Mouse (Mus musculus) kidney, adult 8-10 months (tissue): ENCODE results near the gene Ptges.

ENCODE experiments used
- DNase-seq, 2 experiments: peaks; one replicate each; pipeline ENCODE4 v3.0.0; 2022

The Ptges gene

GRCm38 (mm10) chr2:30897291-30897690 lies 32.4 kb downstream of the Ptges start:
- DNase-seq, result peak in 1 of 2 experiments; percentile 22

DNA sequence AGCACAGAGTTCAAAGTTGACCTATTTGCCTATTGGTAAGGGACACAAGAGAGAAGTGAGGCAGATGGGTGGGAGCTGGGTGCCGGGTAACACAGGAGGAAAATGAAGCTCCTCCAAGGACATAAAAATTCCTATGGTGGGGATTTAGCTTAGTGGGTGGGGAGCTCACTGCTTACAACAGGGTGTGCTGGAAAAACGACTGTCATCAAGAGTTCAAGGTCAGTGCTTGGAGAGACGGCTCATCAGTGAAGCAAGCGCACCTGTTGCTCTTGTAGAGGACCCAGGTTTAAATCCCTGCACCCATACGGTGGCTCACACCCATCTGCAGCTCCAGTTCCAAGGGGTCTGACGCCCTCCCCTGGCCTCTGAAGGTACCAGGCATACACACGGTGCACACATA lies 35.7 kb downstream of the Ptges start:
- DNase-seq, result no peak

DNA sequence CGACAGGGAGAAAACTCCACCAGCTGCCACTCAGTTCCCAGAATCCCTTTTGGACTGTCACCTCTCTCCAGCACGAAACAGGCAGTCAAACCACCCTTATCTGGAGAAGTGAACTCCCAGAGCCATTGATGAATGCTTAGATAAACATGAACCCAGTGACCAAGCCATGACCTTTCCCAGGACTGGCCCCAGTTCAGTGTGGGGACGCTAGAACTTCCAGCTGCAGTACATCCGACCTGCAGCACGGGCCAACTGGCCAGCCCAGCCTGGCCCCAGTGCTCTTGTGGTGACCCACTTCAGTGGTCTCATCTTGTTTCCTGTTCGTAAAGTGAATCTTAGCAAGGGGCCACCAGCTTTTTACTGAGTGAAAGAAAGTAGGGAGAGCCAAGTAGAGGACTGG lies 36.3 kb downstream of the Ptges start:
- DNase-seq, result peak; percentile 45 to 63

GRCm38 (mm10) chr2:30891002-30891401 lies 38.7 kb downstream of the Ptges start:
- peak in 1 of 2 experiments; percentile 27 for DNase-seq

DNA sequence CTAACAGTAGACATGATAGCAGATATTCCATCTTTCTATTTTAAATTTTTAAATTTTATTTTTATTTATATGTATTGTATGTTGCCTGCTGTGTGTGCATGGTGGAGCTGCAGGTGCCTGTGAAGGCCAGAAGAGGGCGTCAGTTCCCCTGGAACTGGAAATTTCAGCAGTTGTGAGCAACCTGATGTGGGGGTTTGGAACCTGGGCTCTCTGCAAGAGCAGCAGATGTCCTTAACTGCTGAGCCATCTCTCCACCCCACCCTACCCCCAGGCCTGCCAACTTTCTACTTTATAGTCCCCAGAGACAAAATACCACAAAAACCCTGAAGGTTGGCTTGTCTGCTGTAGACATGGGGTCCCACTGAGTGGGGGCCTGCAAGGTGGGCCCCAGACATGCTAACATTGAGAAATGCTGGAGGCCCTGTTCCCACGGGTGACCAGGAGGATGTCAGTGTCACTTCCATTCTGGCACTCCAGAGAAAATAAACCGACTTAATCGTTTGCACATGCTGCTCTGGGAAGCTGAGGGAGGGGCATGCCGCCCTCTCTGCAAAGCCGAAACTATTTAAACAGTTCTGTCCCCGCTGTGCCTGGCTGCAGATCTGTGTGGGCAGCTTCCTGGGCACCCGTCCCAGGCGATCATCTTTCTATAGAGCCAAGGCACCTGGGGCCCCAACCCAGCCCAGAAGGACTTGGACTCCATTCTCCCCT lies 44.1 kb downstream of the Ptges start:
- no peak for DNase-seq

GRCm38 (mm10) chr2:30884852-30885373 lies 44.8 kb downstream of the Ptges start:
- DNase-seq, result no peak

DNA sequence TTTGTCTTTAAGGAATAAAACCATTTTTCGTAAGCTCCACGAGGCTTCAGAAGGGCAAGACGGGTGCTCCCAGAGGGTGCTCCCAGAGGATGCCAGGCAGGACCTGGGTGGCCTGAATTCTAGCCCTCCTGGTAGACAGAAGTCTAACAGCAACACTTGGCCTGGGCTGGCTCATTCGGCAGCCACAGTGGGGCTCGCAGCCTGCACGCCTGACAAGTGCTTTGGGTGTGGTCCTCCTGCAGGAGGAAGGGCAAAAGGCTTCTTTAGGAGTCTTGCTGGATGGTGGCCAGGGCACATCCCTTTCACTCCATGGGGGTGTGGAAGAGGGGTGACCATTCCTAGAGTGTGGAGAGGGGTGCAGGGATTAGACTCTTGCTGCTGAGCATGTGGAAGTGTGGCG lies 48.4 kb downstream of the Ptges start:
- DNase-seq, result no peak

DNA sequence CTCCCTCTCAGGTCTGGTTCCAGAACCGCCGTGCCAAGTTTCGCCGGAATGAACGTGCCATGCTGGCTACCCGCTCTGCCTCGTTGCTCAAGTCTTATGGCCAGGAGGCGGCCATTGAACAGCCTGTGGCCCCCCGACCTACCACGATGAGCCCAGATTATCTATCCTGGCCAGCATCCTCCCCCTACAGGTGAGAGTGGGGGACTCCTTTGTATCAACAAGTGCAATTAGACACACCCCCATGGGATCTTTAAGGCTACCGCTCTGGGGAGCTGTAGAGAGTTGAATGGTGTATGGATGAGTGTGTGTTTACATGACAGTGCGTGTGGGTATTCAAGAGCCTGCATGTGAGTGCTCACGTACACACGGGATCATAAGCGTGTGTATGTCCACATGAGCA lies 50.2 kb downstream of the Ptges start:
- no peak for DNase-seq

DNA sequence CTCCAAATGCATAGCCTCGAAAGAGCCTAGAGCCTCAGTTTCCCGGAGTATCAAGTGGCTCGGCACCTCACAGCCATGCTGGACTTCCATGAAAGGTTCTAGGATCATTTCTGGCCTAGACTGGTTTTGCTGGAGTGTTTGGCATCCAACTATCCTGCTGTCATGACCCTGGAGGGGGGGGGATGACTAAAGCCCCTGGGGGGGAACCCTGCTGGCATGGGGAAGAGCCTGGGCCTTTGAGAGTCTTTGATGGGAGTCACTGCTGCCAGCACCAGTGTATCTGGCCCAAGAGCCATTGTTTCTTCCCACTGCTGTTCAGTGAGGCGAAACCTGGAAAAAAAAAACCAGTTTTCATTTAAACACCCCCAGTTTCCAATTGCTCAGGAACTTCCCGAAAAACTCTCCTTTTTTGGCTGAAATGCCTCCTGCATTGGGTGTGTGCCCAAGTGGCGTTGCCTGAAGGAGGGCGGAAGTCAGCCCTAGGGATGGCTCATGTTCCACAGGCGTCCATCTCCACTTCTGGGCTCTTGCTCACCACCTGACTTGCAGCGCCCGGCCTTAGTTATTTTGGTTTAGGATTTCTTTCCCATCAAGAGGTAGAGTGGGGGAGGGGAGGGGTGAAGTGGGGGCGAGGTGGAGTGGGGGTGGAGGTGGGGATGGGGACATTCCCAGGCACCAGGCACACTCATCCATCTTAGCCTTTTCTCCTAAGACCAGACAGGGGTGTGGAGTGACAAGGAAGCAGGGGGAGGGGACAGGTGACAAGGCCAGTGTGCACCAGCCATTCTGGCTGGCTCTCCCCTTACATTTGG lies 53.8 kb downstream of the Ptges start:
- DNase-seq, result no peak

DNA sequence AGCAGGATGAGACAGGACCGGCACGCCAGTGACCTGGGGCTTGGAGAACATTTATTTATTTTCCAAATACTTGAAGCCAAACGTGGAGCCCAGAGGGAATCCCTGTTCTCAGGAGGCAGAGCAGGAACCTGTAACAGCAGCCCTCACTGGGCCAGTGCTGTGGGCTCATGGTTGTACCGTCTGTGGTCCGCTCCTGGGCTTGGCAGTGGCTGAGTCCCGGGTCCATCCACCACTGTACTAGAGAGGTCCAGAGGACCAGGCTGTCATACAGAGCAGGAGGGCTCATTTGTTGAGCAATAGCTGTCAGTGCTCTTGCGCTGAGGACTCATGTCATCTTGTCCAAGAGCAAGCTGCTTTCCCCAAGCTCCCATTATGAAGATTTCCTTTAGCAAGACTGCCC lies 54.6 kb downstream of the Ptges start:
- DNase-seq, result no peak

DNA sequence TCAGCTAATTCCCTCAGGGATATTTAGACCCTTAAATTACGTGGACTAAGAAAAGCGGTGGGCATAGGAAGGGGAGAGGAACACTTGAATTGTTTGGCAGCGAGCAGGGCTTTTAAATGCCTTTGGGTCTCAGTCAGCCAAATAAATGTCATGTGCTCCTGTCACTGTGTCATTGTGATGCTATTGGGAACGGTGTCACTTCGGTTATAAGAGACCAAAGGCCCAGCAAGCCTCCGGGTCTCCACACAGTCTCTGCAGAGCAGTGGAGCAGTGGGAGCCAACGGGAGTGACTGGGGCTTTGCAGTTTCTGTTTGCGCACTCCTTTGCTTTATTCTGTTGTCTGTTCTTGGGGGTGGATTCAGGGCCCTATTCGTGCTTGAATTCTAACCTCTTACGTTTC lies 55.2 kb downstream of the Ptges start:
- DNase-seq, result no peak

DNA sequence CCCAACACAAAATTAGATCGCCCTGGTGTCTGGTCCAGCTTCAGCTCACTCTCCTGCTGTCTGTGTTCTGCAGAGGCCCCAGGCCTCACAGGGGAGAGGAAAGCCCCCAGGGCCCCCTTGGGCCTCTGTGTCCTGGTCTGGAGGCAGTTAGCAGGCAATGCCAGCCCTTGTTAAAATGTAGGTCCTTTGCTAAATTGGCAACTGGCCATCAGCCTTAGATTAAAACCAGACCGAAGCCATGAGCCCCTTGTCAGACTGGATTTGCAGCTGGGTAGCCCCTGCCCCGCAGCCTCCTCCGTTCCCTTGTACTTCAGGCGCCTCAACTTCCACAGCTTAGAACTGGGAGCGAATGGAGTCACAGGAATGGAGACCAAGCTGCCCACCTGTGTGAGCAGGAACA lies 57.0 kb downstream of the Ptges start:
- no peak for DNase-seq

GRCm38 (mm10) chr2:30870863-30871262 lies 58.8 kb downstream of the Ptges start:
- DNase-seq, result peak; percentile 71 to 74

DNA sequence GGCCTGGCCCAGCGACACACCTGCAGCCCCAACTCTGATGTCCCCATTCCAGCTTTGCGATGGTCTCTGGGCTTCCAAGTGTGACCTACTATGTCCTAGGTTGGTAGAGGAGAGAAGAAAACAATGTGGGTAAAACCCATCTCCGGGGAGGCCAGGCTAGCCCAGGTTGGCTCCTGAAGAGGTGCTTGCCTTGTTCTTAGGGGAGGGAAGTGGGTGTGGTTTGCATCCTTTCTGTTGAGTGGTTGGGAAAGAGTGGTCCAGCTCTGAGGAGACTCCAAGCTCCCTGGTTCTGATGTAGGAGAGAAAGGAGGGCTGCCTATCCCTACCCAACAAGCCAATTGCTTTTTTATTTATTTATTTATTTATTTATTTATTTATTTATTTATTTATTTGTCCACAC lies 64.2 kb downstream of the Ptges start:
- DNase-seq, result no peak

DNA sequence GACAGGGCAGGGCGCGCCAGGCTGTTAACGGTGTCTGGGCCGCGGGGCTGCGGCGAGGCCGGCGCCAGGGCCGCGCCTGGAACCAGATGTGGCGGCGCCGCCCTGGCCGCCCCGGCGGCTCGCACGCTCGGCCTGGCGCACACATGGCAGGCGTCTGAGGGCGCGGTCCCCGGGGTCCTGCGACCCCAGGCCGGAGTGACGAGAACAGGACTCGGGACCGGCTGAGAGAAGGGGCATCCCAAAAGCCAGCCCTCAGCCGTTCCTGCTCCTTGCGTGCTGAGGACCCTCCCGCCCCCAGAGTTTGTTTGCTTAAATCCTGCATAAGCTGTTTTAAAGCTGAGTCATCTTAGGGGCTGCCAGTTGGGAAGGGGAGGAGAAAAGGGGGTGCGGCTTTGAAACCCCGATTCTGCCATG lies 64.7 kb downstream of the Ptges start:
- no peak for DNase-seq

- peak; percentile 46 to 57 for DNase-seq
Observed at GRCm38 (mm10) chr2:30863574-30863973, 66.1 kb downstream of the Ptges start.

GRCm38 (mm10) chr2:30862081-30862480 lies 67.6 kb downstream of the Ptges start:
- no peak for DNase-seq

- no peak for DNase-seq
Observed at GRCm38 (mm10) chr2:30859782-30860181, 69.9 kb downstream of the Ptges start.

- DNase-seq, result no peak
Observed at GRCm38 (mm10) chr2:30857076-30857475, 72.6 kb downstream of the Ptges start.

DNA sequence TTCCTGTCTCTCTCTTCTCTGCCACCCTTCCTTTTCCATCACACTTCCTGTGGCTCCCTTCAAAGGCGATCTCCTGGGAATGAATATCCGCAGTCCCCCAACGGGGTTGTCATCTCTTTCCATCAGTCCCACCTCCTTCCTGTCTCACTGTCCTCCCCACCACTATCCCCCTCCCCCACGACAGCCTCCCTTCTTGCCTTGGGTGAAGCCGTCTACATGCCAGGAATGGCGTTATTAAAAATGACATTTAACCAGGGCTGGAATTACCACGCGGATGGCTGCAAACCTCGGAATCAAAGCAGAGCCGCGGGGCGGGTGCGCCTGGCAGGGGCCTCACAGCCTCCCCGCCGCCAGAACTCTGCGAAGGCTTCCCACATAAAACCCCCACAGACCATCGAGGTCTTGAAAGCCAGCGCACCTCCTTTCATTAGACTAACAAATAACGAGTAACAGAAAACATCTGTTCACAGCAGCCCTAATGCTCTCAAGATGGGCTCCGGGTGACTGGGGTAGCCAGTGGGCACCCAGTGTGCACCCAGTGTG lies 76.8 kb downstream of the Ptges start:
- no peak for DNase-seq

- no peak for DNase-seq
Observed at GRCm38 (mm10) chr2:30850581-30850980, 79.1 kb downstream of the Ptges start.

DNA sequence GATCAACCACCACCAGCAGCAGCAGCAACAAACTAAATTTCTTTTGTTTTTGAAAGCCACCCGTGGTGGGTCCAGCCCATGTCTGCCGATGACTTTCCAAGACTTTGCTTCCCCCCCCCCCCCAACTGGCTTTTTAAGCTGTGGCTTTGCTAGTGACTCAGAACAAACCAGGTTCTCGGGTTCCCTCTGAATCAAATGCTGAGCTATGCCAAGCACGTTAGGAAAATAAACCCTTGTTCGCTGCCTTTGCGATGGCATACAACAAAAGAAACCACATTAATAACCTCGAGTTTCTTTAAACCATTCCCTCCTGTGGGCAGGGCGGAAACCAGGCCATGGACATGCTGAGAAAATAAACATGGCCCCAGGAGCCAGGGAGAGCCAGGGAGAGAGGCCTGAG lies 81.5 kb downstream of the Ptges start:
- no peak for DNase-seq

- DNase-seq, result no peak
Observed at GRCm38 (mm10) chr2:30846723-30847122, 82.9 kb downstream of the Ptges start.

DNA sequence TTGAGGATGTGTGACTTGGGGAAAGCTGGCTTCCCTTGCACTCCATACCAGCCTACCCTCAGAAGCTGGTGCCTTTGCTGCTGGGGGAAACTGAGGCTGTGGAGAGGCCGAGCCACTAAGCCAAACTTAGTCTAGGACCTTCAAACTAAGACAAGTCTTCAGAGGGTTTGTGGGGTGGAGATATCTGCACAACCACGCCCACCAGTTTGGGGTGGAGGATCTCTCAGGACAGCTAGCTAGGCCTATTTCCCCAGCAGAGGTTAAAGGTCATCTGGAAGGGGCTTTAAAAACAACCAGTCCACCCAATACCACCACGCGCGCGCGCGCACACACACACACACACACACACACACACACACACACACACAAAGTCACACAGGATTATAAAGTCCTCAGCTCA lies 83.4 kb downstream of the Ptges start:
- no peak for DNase-seq
